Comparison of ENCODE assay signal across 8 mouse cellular contexts in the genomic region with DNA sequence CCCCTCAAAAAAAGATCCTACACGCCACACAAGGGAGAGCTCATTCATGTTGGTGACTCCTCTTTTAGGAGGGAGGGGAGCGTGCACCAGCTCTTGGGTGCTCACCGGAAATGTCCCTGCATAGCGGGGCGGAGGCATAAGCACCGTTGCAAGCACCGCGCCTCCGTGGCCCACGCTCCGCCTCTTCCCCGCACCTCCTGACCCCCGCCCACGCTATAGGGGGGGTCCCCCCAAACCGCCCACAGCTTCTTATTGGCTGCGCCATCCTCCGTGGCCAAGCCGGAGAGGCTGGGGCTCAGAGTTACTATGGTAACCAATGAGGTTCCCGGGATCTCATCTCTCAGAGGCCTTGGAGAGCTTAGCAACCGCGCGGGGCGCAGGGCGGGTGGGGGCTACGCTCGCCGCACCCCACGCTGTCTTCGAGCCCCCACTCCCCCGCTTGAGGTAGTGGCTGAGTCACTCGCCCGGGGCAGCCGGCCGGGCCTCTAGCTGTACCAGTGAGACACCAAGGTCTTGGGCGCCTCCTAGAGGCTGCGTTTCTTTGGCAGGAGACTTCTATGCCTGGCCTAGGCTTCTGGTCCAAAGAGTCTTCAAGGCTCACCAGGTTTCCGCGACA. TPM values are rescaled to one million over a fixed set of nuclear protein-coding genes. Genes with fewer than 3 reads are reported as not detected.
A peak's percentile ranks its signal among the peaks of the same experiment; 100 is the strongest.
DNase-seq lines count a peak whose midpoint lies in the region; ATAC-seq and TF ChIP-seq lines count a peak whose summit lies in the region.

No protein-coding gene starts in this region.

- peaks cover 0 to 18% of the 10 kb centered on the region in 2 experiments; a peak in 1 of 4 replicates for H3K4me1 ChIP-seq in ES-E14 (ENCODE audit: control insufficient read depth in 2 of 2, insufficient read depth in 2 of 2, low read length in 2 of 2, poor library complexity in 1 of 2)
- peaks cover 77% of the 10 kb centered on the region for H3K4me1 ChIP-seq in forebrain, embryonic 15.5 days
- H3K4me1 ChIP-seq in liver, postnatal 0 days (ENCODE audit: insufficient read depth) = peaks cover 62% of the 10 kb centered on the region
- peaks cover 41% of the 10 kb centered on the region for H3K4me1 ChIP-seq in neural tube, embryonic 14.5 days (ENCODE audit: control insufficient read depth, insufficient read depth, low read length)

- ATAC-seq in forebrain, embryonic 15.5 days (replicated peaks) = peak; percentile 69
- ATAC-seq in liver, postnatal 0 days = peak; percentile 40
- peak; percentile 69 for ATAC-seq in neural tube, embryonic 14.5 days (ENCODE audit: low read depth)

- peak overlapping the region; percentile 86 for H3K4me2 ChIP-seq in forebrain, embryonic 15.5 days (replicated peaks)
- peak overlapping the region; percentile 91 for H3K4me2 ChIP-seq in liver, postnatal 0 days (ENCODE audit: low read depth, low read length)
- H3K4me2 ChIP-seq in neural tube, embryonic 14.5 days (ENCODE audit: low read depth, low read length) = peak overlapping the region; percentile 87

- H3K27ac ChIP-seq in ES-E14 (ENCODE audit: insufficient read depth, low read depth, low read length, poor library complexity, severe bottlenecking) = no peak overlapping the region
- peak overlapping the region; percentile 7; the same call in 1 of the 2 replicates for H3K27ac ChIP-seq in forebrain, embryonic 15.5 days (replicated peaks)
- no peak overlapping the region for H3K27ac ChIP-seq in liver, postnatal 0 days (ENCODE audit: low read depth)
- H3K27ac ChIP-seq in neural tube, embryonic 14.5 days (ENCODE audit: low read depth, low read length) = no peak overlapping the region

- peak overlapping the region; percentile 54 to 74 for H3K4me3 ChIP-seq in ES-E14 (ENCODE audit: insufficient read depth in 1 of 2, low read depth in 1 of 2, low read length in 2 of 2, poor library complexity in 1 of 2, severe bottlenecking in 1 of 2)
- peak overlapping the region; percentile 45 for H3K4me3 ChIP-seq in forebrain, embryonic 15.5 days
- H3K4me3 ChIP-seq in liver, postnatal 0 days (ENCODE audit: low read depth, low read length) = peak overlapping the region; percentile 62
- H3K4me3 ChIP-seq in neural tube, embryonic 14.5 days (ENCODE audit: low read depth, low read length) = peak overlapping the region; percentile 45

- no peaks in the 10 kb centered on the region for H3K9me3 ChIP-seq in ES-E14 (ENCODE audit: control insufficient read depth, insufficient read depth, low read depth, low read length)
- no peaks in the 10 kb centered on the region for H3K9me3 ChIP-seq in forebrain, embryonic 15.5 days
- H3K9me3 ChIP-seq in liver, postnatal 0 days (ENCODE audit: low read length) = no peaks in the 10 kb centered on the region
- H3K9me3 ChIP-seq in neural tube, embryonic 14.5 days (ENCODE audit: control insufficient read depth, low read length) = no peaks in the 10 kb centered on the region

- H3K9ac ChIP-seq in ES-E14 (ENCODE audit: insufficient read depth, low read depth, low read length, poor library complexity, severe bottlenecking) = no peak overlapping the region
- peak overlapping the region; percentile 4 for H3K9ac ChIP-seq in forebrain, embryonic 15.5 days (replicated peaks)
- no peak overlapping the region for H3K9ac ChIP-seq in liver, postnatal 0 days (replicated peaks)
- H3K9ac ChIP-seq in neural tube, embryonic 14.5 days (replicated peaks; ENCODE audit: low read depth, low read length) = peak overlapping the region; percentile 7

- intact Hi-C loops in heart, postnatal 25 days (cut with DNase I) = loop anchor here (1.0 to 10.0 kb wide), 4 partner anchors 189 to 345 kb away; a partner anchor contains a TSS

- TF ChIP-seq EP300 in liver, postnatal 0 days (IDR thresholded peaks at IDR 0.05; ENCODE audit: low read depth) = no peak

- WGBS in forebrain, embryonic 15.5 days = under 1% methylated on average over 38 of the region's 38 CpGs
- WGBS in liver, postnatal 0 days (ENCODE audit: insufficient replicate concordance) = 1% methylated on average over 36 of the region's 38 CpGs
- under 1% methylated on average over 36 of the region's 38 CpGs for WGBS in neural tube, embryonic 14.5 days

- in situ Hi-C loops in ES-E14 (cut with MboI; ENCODE audit: low sequenced_read_pairs in 2 of 2, unreplicated experiment in 2 of 2) = no loop called here

- peak; percentile 84 for TF ChIP-seq CTCF in liver, postnatal 0 days (IDR thresholded peaks at IDR 0.05; ENCODE audit: low read depth)

- DNase-seq in ES-E14 (ENCODE audit: low read depth, low spot score) = peak; percentile 92
- DNase-seq in cerebellum, adult 11-12 months = peak; percentile 93
- peak; percentile 86 for DNase-seq in heart, postnatal 25 days (ENCODE audit: low spot score)
- peak; percentile 96 for DNase-seq in layer of hippocampus, adult 11-12 months (ENCODE audit: low spot score)
- DNase-seq in liver, postnatal 0 days = peak; percentile 92
- peak; percentile 87 for DNase-seq in testis, postnatal 14 days (ENCODE audit: low spot score)

- H3K27me3 ChIP-seq in forebrain, embryonic 15.5 days = peaks cover 60% of the 10 kb centered on the region
- H3K27me3 ChIP-seq in liver, postnatal 0 days (ENCODE audit: insufficient read depth, low read length) = peaks cover 92% of the 10 kb centered on the region
- H3K27me3 ChIP-seq in neural tube, embryonic 14.5 days (ENCODE audit: control insufficient read depth, insufficient read depth, low read length) = peaks cover 34% of the 10 kb centered on the region

- H3K36me3 ChIP-seq in ES-E14 (ENCODE audit: control insufficient read depth, insufficient read depth, low read length, poor library complexity, severe bottlenecking) = no peaks in the 10 kb centered on the region
- H3K36me3 ChIP-seq in forebrain, embryonic 15.5 days = no peaks in the 10 kb centered on the region
- no peaks in the 10 kb centered on the region for H3K36me3 ChIP-seq in liver, postnatal 0 days (replicated peaks; ENCODE audit: insufficient read depth, low read length)
- H3K36me3 ChIP-seq in neural tube, embryonic 14.5 days (ENCODE audit: control insufficient read depth, insufficient read depth, low read length) = no peaks in the 10 kb centered on the region

TF ChIP-seq in ES-E14, 5 proteins besides CTCF, POLR2A, EP300 and RAD21:
- TF ChIP-seq HCFC1 (IDR thresholded peaks at IDR 0.05; ENCODE audit: borderline replicate concordance, insufficient read depth, low read length) (no peak), MAFK (IDR thresholded peaks at IDR 0.05; ENCODE audit: insufficient read depth, low read depth, low read length) (no peak), ZC3H11A (IDR thresholded peaks at IDR 0.05; ENCODE audit: borderline replicate concordance, low read depth, low read length) (no peak), CHD2 (IDR thresholded peaks at IDR 0.05; ENCODE audit: low read depth, low read length) (no peak), ZNF384 (IDR thresholded peaks at IDR 0.05; ENCODE audit: low read depth, low read length) (no peak)

RNA-seq across cellular contexts. Expression of a gene that starts 0.9 kb away (rescaled TPM):
- total RNA-seq in ES-E14 (2012; rRNA removed) = 1.4 and 2.1 TPM in 2 replicates
- polyA plus RNA-seq in forebrain, embryonic 15.5 days (2015; fragmentation: Nextera tagmentation; extraction: Ambion mirVana) = 2.1 and 2.2 TPM in 2 replicates
- total RNA-seq in heart, postnatal 25 days (2021) = 10 to 100 TPM; 15.3 to 19.2 TPM
- 1.1 and 1.5 TPM in 2 replicates for polyA plus RNA-seq in liver, postnatal 0 days (2015; fragmentation: Nextera tagmentation; extraction: Ambion mirVana)
- 0.33 and 2.6 TPM in 2 replicates for polyA plus RNA-seq in neural tube, embryonic 14.5 days (2014; fragmentation: Nextera tagmentation; extraction: Ambion mirVana)

RNA-seq across cellular contexts. Expression of a gene that starts 8.4 kb away (rescaled TPM):
- 11.7 and 14.8 TPM in 2 replicates for total RNA-seq in ES-E14 (2012; rRNA removed)
- polyA plus RNA-seq in forebrain, embryonic 15.5 days (2015; fragmentation: Nextera tagmentation; extraction: Ambion mirVana) = 15.4 and 21.6 TPM in 2 replicates
- total RNA-seq in heart, postnatal 25 days (2021) = 1 to 10 TPM; 6.0 to 6.1 TPM
- polyA plus RNA-seq in liver, postnatal 0 days (2015; fragmentation: Nextera tagmentation; extraction: Ambion mirVana) = 12.4 and 13.6 TPM in 2 replicates
- polyA plus RNA-seq in neural tube, embryonic 14.5 days (2014; fragmentation: Nextera tagmentation; extraction: Ambion mirVana) = 15.3 and 20.7 TPM in 2 replicates

RNA-seq across cellular contexts. Expression of a gene that starts 20.8 kb away (rescaled TPM):
- 32.8 and 43.6 TPM in 2 replicates for total RNA-seq in ES-E14 (2012; rRNA removed)
- polyA plus RNA-seq in forebrain, embryonic 15.5 days (2015; fragmentation: Nextera tagmentation; extraction: Ambion mirVana) = 14.8 and 16.2 TPM in 2 replicates
- total RNA-seq in heart, postnatal 25 days (2021) = 1 to 10 TPM; 7.4 to 9.0 TPM
- 10.9 and 13.0 TPM in 2 replicates for polyA plus RNA-seq in liver, postnatal 0 days (2015; fragmentation: Nextera tagmentation; extraction: Ambion mirVana)
- polyA plus RNA-seq in neural tube, embryonic 14.5 days (2014; fragmentation: Nextera tagmentation; extraction: Ambion mirVana) = 11.4 and 15.6 TPM in 2 replicates

RNA-seq across cellular contexts. Expression of a gene that starts 23.3 kb away (rescaled TPM):
- 1.0 and 1.1 TPM in 2 replicates for total RNA-seq in ES-E14 (2012; rRNA removed)
- polyA plus RNA-seq in forebrain, embryonic 15.5 days (2015; fragmentation: Nextera tagmentation; extraction: Ambion mirVana) = 5.6 and 6.9 TPM in 2 replicates
- 1 to 10 TPM; 9.7 to 9.8 TPM for total RNA-seq in heart, postnatal 25 days (2021)
- polyA plus RNA-seq in liver, postnatal 0 days (2015; fragmentation: Nextera tagmentation; extraction: Ambion mirVana) = 1.5 and 2.0 TPM in 2 replicates
- polyA plus RNA-seq in neural tube, embryonic 14.5 days (2014; fragmentation: Nextera tagmentation; extraction: Ambion mirVana) = 12.7 and 16.0 TPM in 2 replicates

Comparison
In these comparisons a context has a peak if more than half of its experiments do, and no peak if none do; other contexts are left out.
1. H3K9ac ChIP-seq: peak in forebrain, embryonic 15.5 days (single experiment) and neural tube, embryonic 14.5 days (single experiment); none in ES-E14 (single experiment) and liver, postnatal 0 days (single experiment).
2. Peak in every context shown above with its lines, with median percentiles within 50 percentile points of each other: DNase-seq, H3K4me3 ChIP-seq, ATAC-seq and H3K4me2 ChIP-seq.